Mouse (Mus musculus) heart, adult 11 months (tissue): ENCODE data around the gene Btc.

ENCODE experiments used
- DNase-seq: peaks from one replicate; pipeline ENCODE4 v3.0.0; 2022

Btc gene

DNA sequence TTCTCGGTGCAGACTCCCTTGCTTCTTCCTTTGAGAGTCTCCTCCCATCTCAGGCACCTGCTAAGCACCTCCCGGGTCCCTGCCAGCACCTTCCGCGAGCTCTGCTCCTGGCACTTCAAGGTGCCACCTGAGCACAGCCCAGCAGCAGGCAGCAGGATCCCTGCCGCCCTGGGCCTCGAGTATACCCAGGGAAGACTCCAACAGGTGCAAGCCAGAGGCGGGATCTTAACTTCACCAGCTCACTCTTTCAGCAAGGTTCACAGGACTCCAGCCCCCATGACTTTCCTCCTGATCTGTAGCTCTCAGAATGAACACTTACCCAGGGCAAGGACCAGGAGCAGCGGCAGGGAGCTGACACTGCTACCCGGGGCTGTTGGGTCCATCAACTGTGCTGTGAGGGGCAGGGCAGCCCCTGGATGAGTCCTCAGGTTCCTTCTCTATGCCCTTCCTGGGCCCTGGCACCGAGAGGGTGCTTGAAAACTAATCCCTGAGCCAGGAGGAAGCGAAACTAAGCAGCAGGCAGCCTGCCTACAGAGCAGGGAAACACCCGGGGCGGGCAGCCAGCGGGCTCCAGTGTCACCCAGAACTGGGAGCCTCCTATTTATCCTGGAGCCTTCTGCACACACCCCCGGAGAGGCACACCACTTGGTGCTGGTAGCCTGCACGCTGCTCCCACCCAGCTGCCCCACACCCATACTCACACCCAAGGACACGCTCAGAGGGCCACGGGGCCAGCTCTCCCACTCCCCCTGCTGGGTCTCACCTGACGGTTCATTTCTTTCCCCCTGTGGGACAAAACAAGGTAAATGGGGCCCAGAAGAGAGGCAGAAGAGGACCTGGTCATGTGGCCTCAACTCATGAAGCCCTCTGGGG, at the start of gene Btc:
Gene Btc (minus strand): TSS at position 656 of the 873 bp plus-strand sequence.
- peak; percentile 97 for DNase-seq

DNA sequence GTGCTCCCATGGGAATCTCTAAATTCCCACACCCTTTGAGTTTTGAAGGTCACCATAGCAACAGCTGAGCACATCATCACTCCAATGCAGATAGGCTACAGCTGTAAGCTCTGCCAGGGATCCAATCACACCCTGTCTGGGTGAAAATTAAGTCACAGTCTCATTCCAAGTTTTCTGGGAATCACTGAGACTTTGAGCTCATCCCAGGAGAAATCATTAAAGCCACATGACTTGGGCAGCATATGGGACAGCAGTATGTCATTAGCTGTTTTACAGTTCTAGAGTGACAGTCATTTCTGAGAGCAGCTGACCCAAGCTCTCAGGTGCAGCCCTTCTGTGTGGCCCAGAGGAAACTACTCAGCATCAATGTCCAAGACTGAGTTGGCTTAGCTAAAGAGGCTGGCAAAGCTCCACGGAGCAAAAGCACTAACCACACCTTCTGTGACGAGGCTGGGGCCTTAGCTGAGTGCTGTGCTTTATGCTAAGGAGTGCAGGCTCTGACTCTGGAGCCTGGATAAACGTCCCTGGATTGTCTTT, 42.3 kb upstream of the Btc start:
- DNase-seq, result no peak

DNA sequence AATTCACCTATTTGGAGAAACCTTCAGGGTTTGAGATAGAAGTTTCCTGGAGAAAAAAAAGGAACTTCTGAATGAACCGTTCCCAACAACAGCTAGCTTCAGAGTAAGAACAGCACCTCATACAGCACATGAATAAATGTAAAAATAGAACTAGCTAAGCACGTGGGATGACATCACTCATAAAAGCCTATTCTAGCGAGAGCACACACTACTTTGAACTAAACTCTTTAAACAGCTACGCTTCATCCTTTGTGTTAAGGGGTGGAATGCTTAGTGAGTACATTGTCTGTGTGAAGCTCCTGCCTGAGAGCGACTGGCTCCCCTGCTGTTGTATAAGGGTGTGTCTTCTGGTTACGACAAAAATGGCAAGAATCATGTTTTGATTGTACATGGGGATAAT, 33.8 kb upstream of the Btc start:
- DNase-seq, result peak; percentile 16

DNA sequence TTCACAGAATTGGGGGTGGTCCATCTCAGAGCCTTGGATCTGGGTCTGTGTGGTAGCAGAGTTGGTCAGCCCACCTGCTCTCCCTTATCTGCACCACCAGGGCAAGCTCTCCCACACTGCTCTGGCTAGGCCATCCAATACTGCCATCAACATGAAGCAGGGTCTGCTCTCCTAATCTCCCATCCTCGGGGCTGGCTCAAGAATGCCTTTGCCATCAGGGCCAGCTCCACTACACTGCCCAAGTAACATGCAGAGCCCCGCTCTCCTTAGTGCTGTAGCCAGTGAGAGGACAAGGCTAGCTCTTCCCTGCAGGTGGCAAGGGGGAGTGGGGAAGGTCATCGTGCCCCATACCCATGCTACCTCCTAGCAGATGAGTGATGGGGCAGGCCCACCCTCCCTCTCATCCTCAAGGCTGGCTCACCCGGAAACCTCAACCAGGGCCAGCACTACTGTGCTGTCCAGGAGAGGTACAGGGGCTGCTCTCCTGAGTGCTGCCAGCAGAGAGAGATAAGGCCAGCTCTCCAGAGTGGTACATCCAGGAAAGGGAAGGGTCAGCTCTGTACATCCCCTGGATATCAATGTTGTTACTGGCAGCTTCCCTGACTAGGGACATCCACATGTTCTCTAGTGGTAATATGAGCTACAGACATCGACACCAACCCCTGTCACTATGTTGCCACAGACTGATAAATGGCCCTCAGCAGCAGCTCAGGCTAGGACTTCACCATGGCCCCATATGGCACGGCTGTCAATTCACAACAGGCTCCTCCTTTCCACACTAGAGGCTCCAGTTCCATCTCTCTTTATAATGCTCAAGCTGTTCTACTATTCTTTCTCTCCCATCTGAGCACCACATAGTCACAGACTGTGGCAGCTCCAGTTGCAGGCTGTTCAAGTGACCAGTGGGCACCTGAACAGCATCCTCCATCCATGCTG, 32.2 kb upstream of the Btc start:
- DNase-seq, result peak; percentile 84

DNA sequence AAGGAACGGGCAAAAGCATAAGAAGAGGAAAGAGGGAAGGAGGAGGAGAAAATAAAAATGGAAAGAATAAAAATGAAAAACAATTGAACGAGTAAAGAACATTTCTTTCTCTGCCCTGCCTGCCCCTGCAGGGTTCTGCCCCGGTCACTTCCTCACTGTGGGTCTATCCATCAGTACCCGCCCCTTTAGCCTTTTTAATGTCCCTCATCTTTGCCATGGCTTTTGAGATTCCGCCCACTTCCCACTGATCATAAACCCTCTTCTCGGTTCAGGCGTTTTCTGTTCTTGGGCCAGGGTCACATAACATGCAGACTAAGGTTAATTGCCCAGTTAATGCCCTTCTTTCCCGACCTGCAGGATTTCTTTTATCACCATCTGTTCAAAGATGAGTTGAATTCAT, 25.8 kb upstream of the Btc start:
- peak; percentile 12 for DNase-seq

DNA sequence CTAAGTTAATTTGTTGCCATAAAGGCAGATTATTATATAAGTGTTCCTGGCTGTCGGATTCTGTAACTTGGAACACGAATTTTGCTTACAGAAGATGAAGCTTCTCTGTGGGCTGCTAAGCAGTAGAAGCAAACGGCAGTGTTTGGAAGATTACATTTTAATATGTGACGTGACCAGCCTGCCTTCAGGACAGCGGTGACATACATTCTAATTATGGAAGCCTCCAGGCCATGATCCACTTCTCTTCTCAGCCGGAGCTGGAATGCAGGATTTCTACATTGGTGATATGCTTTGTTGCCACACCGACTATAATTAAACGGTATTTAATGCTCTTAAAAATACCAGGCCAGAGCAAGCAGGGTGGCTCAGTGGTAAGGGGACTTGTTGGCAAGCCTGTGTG, 11.0 kb upstream of the Btc start:
- peak; percentile 85 for DNase-seq

DNA sequence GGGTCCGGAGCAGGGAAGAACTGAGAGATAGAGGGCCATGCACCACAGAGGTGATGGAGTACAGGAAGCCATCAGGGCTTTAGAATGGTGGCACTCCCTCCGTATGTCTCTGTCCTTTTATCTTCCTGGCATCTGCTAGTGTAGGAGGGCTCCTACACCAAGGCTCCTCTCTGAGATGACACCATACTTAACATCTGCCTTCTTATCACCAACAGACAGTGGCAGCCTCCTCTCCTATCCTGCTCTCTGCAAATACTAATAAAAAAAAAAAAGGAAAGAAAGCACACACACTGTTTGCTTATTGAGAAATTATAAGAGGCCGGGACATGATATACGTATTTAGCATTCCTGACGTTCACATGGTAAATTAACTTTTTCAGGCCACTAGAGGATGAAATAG, 1.5 kb upstream of the Btc start:
- DNase-seq, result peak; percentile 66

DNA sequence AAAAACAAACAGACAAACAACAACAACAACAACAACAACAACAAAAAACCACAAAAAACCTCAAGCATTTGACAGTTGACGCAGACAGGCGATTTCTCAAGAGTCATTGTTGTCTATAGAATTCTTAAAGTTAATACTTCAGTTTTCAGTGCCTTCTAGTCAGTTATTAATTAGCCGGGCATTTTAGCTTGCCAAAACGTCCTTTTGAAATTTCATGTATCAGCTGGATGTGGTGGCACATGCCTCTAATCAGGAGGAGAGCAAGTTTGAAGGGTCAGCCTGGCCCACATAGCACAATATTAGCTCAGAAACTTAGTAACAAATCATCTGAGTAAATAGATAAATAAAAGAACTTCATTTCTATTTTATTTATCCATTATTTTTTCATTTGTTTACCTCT, 487 bp upstream of the Btc start:
- DNase-seq, result peak; percentile 30

DNA sequence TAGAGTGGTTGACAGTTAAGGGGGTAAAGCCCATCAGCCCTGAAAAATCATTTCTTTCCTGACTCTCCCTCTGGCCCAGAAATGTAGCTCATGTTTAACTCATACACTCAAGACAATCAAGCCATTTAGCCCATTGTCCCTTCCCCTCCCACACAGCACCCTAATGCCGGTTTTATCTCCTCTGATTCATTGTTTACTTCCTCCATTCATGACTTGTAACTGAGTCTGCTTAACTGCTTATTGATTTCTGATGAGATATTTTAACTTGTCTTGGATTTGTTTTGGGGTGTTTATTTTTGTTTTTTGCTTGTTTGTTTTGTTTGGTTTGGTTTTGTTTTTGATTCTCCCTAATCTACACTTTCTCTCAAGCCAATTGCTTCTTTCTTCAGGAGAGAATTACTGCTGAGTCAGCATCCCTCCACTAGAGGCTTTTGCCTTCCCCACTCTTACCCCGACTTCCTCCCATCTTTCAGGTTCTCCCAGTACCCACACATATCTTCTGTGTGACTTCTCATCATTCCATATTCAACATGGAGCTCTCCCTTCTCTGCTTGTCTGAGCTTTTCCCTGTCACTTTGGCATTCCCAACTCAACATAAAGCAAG, 2.2 kb downstream of the Btc start:
- DNase-seq, result peak; percentile 25

DNA sequence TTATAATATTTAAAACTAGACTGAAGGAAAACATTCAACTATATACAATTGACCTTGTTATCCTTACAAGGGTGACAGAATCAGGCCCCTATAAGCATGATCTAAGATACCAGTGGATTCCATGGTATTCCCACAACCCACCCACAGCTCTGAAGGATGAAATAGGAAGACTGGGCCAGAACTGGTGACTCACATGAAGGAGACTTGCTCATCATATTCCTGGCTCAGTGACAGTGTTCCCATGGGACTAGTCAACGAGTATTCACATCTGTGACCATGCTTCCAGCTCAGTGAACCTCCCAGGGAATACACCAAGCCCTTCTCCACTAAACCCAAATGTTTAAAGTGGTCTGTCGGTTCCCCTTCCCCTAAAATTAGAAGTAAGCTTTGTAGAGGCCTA, 27.3 kb downstream of the Btc start:
- peak; percentile 90 for DNase-seq

DNA sequence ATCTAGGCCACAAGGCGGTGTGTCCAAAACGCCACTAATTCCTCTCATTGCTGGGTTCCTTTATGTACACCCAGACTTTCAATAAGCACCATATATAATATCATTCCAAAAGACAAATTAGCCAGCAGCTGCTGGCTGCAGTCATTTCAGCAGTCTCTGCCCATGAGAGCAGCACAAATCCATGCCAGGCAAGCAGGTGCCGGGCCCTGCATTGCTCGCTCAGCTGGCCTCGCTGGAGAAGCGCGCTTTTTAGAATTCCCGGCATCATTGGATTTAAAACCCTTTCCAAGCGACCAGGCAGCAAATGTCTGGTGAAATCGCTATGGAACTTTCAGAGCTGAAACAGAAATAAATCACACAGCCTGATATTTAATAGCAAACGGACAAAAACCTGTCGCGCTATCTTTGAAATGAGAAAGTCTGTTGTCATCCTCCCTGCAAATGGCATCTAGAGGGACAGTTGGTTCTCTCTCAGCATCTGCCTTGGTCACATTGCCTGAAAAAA, 34.7 kb downstream of the Btc start:
- no peak for DNase-seq

DNA sequence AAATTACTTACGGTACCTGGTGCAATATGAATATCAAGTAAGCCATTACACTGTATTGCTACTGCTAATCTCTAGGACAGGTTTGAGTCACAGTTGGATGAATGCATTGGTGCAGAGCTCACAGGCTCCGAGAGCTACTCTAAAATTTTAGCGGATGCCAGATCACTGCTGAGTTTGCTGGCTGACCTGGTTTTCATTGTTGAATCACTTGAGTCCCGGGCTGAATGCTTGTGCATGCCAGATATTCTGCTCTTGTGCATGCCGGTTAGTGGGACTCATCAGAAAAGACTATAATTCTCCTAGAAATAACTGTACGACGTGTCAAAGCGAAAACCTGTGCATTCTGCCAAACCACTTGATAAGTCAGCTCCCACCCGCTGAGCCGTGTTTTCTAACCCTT, 35.9 kb downstream of the Btc start:
- DNase-seq, result no peak

DNA sequence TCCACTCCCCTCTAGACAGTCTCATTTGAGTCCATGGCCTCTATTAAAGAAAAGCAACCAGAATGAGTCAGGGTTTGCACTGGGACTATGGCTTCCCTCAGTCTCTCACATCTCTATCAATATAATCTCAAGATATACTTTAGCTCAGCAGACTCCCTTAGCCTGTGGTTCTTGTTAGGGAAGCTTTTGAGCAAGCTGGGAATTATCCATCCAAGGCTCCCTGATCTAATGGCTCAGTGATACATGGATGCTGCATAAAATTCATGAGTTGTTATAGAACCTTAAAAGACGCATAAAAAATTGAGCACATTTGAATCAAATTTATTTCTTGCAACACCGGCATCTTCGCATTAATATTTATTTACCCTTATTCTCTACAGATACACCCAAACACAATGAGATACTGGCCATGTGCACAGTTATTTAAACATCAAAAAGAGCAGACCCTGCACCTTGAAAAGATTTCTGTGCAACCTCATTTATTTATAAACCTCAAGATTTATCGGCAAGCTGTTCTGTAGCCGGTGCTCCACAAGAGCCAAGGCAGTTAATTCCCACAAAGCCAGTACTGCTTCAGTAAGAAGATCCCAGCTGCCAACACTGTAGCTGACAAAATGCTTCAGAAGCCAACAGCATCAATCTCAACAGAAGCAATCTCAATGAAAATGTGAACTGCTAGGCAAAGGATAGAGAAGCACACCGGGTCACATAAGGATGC, 39.4 kb downstream of the Btc start:
- no peak for DNase-seq

DNA sequence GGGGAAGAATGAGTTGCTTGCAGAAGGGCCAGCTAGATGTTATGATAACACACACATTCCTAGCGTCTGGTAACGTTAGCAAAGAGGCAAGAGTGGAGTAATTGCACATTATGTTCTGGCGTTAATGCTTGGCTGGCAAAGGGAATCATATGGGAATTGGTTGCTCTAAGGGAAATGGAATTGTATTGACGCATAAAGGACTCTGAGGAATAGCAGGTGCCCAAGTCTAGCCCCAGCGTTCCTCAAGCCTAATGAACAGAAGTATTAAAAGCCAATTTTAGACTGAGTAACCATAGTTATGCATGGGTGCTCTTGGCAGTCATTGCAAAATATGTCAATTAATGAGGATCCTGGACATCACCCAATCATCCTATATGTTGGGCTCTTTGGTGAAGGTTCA, 50.1 kb downstream of the Btc start:
- no peak for DNase-seq

DNA sequence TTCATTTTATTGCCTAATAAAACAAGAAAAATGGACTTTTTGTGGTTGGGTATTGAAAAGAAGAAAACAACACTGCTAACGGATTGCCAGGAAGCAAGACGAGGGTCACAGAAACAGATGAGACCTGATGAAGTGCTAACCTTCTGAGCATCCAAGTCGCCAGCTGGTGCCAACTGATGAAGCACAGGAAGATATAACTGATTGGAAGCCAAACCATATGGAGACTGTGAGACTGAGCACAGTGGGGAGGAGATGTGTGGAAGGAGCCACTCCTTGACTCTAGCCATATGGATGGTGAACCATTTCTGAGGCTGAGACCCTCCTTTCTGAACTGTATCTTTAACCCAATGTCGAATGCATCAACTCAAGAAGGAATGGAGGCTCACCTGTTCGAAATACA, 57.1 kb downstream of the Btc start:
- no peak for DNase-seq

DNA sequence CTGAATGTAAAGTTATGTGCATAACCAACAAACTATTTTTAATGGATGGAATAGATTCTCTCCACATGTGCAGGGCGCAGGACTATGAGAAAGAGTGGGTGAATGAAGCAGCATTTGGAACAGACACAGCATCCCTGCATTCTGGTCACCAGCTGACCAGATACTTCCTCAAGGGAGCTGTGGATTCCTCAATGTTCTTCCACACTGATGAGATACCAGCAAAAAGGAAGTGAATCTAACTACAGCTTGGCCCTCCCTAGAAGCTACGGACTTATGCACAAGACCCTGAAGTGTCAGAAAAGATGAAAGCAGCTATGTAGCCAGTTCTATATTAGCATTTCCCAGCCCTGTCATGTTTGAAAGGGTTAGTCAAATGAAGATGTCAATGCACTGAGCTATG, 57.7 kb downstream of the Btc start:
- DNase-seq, result no peak

DNA sequence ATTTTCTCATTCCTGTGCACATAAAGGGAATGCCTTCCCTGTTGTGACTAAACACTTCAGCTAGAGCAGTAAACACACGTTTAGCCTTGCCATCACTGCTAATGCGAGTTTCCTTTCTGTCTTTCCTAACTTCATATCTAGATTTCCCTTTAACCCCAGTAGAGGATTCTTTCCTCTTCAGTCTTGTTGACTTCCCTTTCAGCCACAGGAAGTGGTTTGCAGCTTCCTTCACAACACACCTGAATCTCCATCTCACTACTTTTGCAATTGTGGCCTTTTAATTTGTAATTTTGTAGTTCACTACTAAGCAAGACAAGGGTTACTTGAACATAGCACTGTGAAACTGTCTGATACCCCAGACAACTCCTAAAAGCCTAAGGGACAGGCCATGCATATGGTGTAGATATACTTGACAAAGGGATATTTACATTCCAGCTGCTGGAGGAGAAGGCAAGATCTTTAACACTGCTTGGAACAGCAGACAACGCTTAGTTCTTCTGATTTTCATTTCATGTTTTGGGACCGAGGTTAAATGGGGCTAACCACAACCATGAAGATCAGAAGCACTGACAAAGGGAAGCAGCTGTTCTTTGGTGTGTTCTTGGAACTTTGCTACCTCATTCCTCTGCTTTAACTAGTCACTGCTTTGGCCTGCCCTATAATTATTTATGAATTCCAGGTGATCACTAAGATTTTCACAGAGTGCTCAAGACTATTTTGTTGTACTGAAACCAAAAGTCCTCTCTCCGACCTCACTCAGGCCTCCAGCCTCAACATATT, 60.6 kb downstream of the Btc start:
- DNase-seq, result no peak

DNA sequence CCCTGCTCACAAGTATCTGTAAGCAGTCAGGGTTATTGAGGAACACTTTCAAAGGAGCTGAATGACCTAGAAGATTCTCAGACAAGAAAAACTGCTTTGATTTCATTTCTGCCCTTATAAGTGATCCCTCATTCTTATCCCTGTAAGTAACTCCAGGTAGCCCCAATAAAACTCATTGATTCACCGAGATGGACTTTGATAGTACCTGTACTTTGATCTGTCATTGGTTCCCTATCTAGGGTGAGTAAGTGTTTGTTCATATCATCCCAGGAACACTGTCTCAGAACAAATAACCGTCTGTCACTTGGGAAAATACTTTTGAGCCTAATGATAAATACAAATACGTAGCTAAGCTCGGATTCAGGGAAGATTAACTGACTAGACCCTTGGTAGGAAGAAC, 68.6 kb downstream of the Btc start:
- no peak for DNase-seq

DNA sequence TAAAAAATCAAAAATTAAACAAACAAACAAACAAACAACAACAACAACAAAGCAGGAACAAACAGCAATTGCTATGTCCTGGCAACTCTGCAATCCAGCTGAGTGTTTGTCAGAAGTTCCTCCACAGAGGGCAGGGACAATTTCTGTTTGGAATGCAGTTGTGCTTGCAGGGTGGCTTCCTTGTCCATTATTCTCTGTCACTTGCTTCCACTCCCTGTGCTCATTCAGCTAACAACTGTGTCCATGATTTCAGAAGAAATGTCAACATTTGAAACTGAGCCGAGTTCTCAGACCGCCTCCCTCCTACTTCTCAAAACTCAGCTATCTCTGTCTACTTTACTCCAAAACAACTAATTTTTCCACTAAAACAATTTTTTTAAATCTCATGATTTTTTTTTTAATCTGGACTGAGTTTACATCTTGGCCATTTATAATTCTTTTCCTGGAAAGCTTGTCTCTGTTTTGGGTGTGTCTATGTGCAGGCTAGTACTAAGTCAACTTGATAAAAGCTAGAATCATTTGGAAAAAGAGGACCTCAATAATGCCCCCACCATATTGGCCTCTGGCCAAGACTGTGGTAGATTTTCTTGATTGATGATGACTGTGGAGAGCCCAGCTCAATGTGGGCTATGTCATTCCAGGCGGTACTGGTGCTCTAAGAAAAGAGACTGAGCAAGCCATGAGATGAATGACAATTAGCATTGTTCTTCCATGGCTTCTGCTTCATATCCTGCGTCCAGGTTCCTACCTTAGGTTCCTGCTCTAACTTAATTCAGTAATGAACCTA, 70.5 kb downstream of the Btc start:
- DNase-seq, result no peak

DNA sequence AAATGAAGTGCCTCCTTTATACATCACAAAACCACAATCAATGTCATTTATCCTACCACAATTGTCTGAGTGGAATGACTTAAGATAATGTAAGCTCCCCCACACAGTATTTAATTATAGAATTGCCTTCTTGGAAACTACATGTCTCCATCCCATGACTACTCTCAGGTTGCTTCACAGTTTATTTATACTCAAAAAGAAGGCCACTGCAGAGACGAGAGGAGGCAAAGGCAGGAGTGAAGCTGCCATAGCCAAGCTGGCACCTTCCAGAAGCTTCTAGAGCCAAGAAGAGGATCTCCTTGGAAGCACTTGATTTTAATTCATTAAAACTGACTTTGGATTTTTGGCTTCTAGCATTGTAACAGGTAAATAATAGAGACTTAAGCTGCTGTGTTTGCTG, 81.0 kb downstream of the Btc start:
- DNase-seq, result no peak

DNA sequence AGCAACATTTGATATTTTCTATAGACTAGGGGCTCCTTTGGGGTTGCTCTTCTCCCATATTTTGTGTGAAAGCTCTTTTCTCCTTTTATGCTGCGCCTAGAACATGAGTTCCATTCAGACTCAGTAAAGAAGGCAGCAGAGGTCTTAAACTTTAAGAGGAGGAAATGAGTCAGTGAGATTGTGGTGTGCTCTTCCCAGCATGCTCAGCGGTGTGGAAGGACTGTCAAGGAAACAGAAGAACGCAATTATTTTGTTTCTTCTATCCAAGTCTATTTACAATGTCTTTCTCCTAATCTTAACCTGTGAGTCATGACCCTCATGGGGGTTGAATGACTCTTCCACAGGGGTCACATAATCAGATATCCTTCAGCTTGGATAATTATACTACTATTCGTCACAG, 82.4 kb downstream of the Btc start:
- DNase-seq, result no peak
